Mouse (Mus musculus) forebrain, embryonic 16.5 days (tissue): ENCODE measurements at regions not wholly inside any gene's neighbourhood (a gene's known extent, or its start where the extent isn't known, plus 50 kb on each side); places are given as distances from the start of the nearest gene placed in this dataset.

Experiments used
- ATAC-seq: fragments of 200-750 bp; cut with Nextera tagmentation; 2 replicates; pipeline ENCODE4 v1.8.0; 2017; ENCODE audit warnings: mild to moderate bottlenecking, moderate library complexity
- H3K27ac ChIP-seq: fragments of 300-500 bp; sonication (generic); 2 replicates; pipeline ENCODE4 v1.5.1; 2014; ENCODE audit warnings: low read length, control low read depth
- H3K27me3 ChIP-seq: fragments of 300-500 bp; sonication (generic); replicated peaks from 2 replicates; pipeline ENCODE4 v1.6.1; 2014; ENCODE audit warnings: low read length; ENCODE audit not compliant: control insufficient read depth, insufficient read depth
- H3K36me3 ChIP-seq: fragments of 300-500 bp; sonication (generic); 2 replicates; pipeline ENCODE4 v1.6.1; 2014; ENCODE audit not compliant: control insufficient read depth, insufficient read depth
- H3K4me1 ChIP-seq: fragments of 300-500 bp; sonication (generic); replicated peaks from 2 replicates; pipeline ENCODE4 v1.6.1; 2014; ENCODE audit warnings: low read length; ENCODE audit not compliant: control insufficient read depth, insufficient read depth
- H3K4me2 ChIP-seq: fragments of 300-500 bp; sonication (generic); 2 replicates; pipeline ENCODE4 v1.6.1; 2014; ENCODE audit warnings: mild to moderate bottlenecking, low read length, control low read depth
- H3K4me3 ChIP-seq: fragments of 300-500 bp; sonication (generic); replicated peaks from 2 replicates; pipeline ENCODE4 v1.5.1; 2014; ENCODE audit warnings: mild to moderate bottlenecking, low read length, control low read depth
- H3K9ac ChIP-seq: fragments of 300-500 bp; sonication (generic); replicated peaks from 2 replicates; pipeline ENCODE4 v1.6.1; 2014; ENCODE audit warnings: low read depth, low read length, control low read depth
- H3K9me3 ChIP-seq: fragments of 300-500 bp; sonication (generic); 2 replicates; pipeline ENCODE4 v1.6.1; 2016; ENCODE audit warnings: low read length; ENCODE audit not compliant: control insufficient read depth
- WGBS: fragments of 180-500 bp; shearing (Covaris S2); extraction: QIAGEN DNeasy Blood & Tissue Kit; methylation state at CpG from one replicate; pipeline ENCODE4 v1.1.7; 2014; 5-methylcytosine and 5-hydroxymethylcytosine counted together

- H3K4me3 ChIP-seq, result no peak overlapping the region
- no peak overlapping the region for H3K27ac ChIP-seq
- 61% methylated on average over 8 of the region's 8 CpGs for WGBS
- H3K4me2 ChIP-seq, result no peak overlapping the region
- no peaks in the 10 kb centered on the region for H3K36me3 ChIP-seq
- no peaks in the 10 kb centered on the region for H3K9me3 ChIP-seq
- H3K4me1 ChIP-seq, result peaks cover 10% of the 10 kb centered on the region; the same call in 1 of the 2 replicates
- no peaks in the 10 kb centered on the region for H3K27me3 ChIP-seq
- H3K9ac ChIP-seq, result no peak overlapping the region
- ATAC-seq, result no peak
These were observed 243.8 kb upstream of the Tprg start for GRCm38 (mm10) chr16:25042669-25043440.

- H3K27me3 ChIP-seq, result no peaks in the 10 kb centered on the region
- no peaks in the 10 kb centered on the region for H3K36me3 ChIP-seq
- no peak overlapping the region for H3K27ac ChIP-seq
- 75% methylated on average over 3 of the region's 3 CpGs for WGBS
- no peak overlapping the region for H3K4me2 ChIP-seq
- no peak for ATAC-seq
- H3K4me1 ChIP-seq, result peaks cover 10% of the 10 kb centered on the region; the same call in 1 of the 2 replicates
- H3K4me3 ChIP-seq, result no peak overlapping the region
- no peaks in the 10 kb centered on the region for H3K9me3 ChIP-seq
- no peak overlapping the region for H3K9ac ChIP-seq
These were observed 242.0 kb upstream of the Tprg start for GRCm38 (mm10) chr16:25044637-25045036.

- WGBS, result 89% methylated on average over 2 of the region's 2 CpGs
- Histone ChIP-seq H3K27me3 (no peaks in the 10 kb centered on the region), H3K4me2 (no peak overlapping the region), H3K4me3 (no peak overlapping the region), H3K9me3 (no peaks in the 10 kb centered on the region), H3K9ac (no peak overlapping the region), H3K27ac (no peak overlapping the region), H3K36me3 (no peaks in the 10 kb centered on the region), H3K4me1 (peaks cover 2% of the 10 kb centered on the region; the same call in 1 of the 2 replicates)
- no peak for ATAC-seq
These were observed 238.9 kb upstream of the Tprg start for GRCm38 (mm10) chr16:25047726-25048125.

GRCm38 (mm10) chr16:25049928-25050510 lies 236.6 kb upstream of the Tprg start:
- Histone ChIP-seq H3K27me3 (no peaks in the 10 kb centered on the region), H3K4me2 (no peak overlapping the region), H3K36me3 (no peaks in the 10 kb centered on the region), H3K4me1 (no peaks in the 10 kb centered on the region), H3K9me3 (no peaks in the 10 kb centered on the region), H3K4me3 (no peak overlapping the region), H3K27ac (no peak overlapping the region), H3K9ac (no peak overlapping the region)
- WGBS, result 48% methylated on average over 7 of the region's 7 CpGs
- ATAC-seq, result no peak

GRCm38 (mm10) chr16:25051044-25051443 lies 235.6 kb upstream of the Tprg start:
- Histone ChIP-seq H3K4me1 (no peaks in the 10 kb centered on the region), H3K4me2 (no peak overlapping the region), H3K4me3 (no peak overlapping the region), H3K9me3 (no peaks in the 10 kb centered on the region), H3K36me3 (no peaks in the 10 kb centered on the region), H3K9ac (no peak overlapping the region), H3K27me3 (no peaks in the 10 kb centered on the region), H3K27ac (no peak overlapping the region)
- ATAC-seq, result no peak
- WGBS, result 95% methylated on average over 5 of the region's 5 CpGs

- Histone ChIP-seq H3K4me2 (no peak overlapping the region), H3K27me3 (no peaks in the 10 kb centered on the region), H3K9ac (no peak overlapping the region), H3K27ac (no peak overlapping the region), H3K9me3 (no peaks in the 10 kb centered on the region), H3K36me3 (no peaks in the 10 kb centered on the region), H3K4me1 (no peaks in the 10 kb centered on the region), H3K4me3 (no peak overlapping the region)
- ATAC-seq, result no peak
- 66% methylated on average over 5 of the region's 5 CpGs for WGBS
These were observed 234.2 kb upstream of the Tprg start for GRCm38 (mm10) chr16:25052428-25052827.

- ATAC-seq, result no peak
- Histone ChIP-seq H3K4me2 (no peak overlapping the region), H3K9ac (no peak overlapping the region), H3K27ac (no peak overlapping the region), H3K4me1 (peaks cover 4% of the 10 kb centered on the region), H3K4me3 (no peak overlapping the region), H3K9me3 (no peaks in the 10 kb centered on the region), H3K36me3 (no peaks in the 10 kb centered on the region), H3K27me3 (no peaks in the 10 kb centered on the region)
- 72% methylated on average over 5 of the region's 5 CpGs for WGBS
These were observed 233.7 kb upstream of the Tprg start for GRCm38 (mm10) chr16:25052917-25053343.

- Histone ChIP-seq H3K9me3 (no peaks in the 10 kb centered on the region), H3K27ac (no peak overlapping the region), H3K36me3 (no peaks in the 10 kb centered on the region), H3K4me1 (peaks cover 13% of the 10 kb centered on the region), H3K4me3 (no peak overlapping the region), H3K9ac (no peak overlapping the region), H3K4me2 (no peak overlapping the region), H3K27me3 (no peaks in the 10 kb centered on the region)
- ATAC-seq, result no peak
- WGBS, result 95% methylated on average over 2 of the region's 2 CpGs
These were observed 232.3 kb upstream of the Tprg start for GRCm38 (mm10) chr16:25054304-25054703.

- Histone ChIP-seq H3K9ac (no peak overlapping the region), H3K36me3 (no peaks in the 10 kb centered on the region), H3K4me2 (no peak overlapping the region), H3K4me3 (no peak overlapping the region), H3K4me1 (peaks cover 24% of the 10 kb centered on the region), H3K27ac (no peak overlapping the region), H3K27me3 (no peaks in the 10 kb centered on the region), H3K9me3 (no peaks in the 10 kb centered on the region)
- ATAC-seq, result no peak
- WGBS, result 57% methylated on average over 9 of the region's 9 CpGs
These were observed 231.2 kb upstream of the Tprg start for GRCm38 (mm10) chr16:25055376-25055775.
